Mouse (Mus musculus) liver, embryonic 12.5 days (tissue): Measurements from ENCODE around the gene Cdkl4. TPM values are rescaled to one million over a fixed set of nuclear protein-coding genes. Genes with fewer than 3 reads are reported as not detected.
"Not testable (repeated sequence)": the region's sequence is repeated elsewhere in the genome, so short reads cannot be mapped to it uniquely, and the experiment has no call there.

Experiments
- ATAC-seq: fragments of 200-750 bp; cut with Nextera tagmentation; 2 replicates; pipeline ENCODE4 v1.8.0; 2017; ENCODE audit warnings: moderate number of reproducible peaks, mild to moderate bottlenecking, moderate library complexity
- H3K27ac ChIP-seq: fragments of 300-500 bp; sonication (generic); 2 replicates; pipeline ENCODE4 v1.5.1; 2016; ENCODE audit warnings: mild to moderate bottlenecking
- H3K27me3 ChIP-seq: fragments of 300-500 bp; sonication (generic); replicated peaks from 2 replicates; pipeline ENCODE4 v1.6.1; 2016; ENCODE audit warnings: mild to moderate bottlenecking, moderate library complexity
- H3K36me3 ChIP-seq: fragments of 300-500 bp; sonication (generic); 2 replicates; pipeline ENCODE4 v1.6.1; 2016; ENCODE audit warnings: mild to moderate bottlenecking, moderate library complexity
- H3K4me1 ChIP-seq: fragments of 300-500 bp; sonication (generic); 2 replicates; pipeline ENCODE4 v1.6.1; 2016
- H3K4me2 ChIP-seq: fragments of 300-500 bp; sonication (generic); 2 replicates; pipeline ENCODE4 v1.6.1; 2016; ENCODE audit warnings: mild to moderate bottlenecking, moderate library complexity
- H3K4me3 ChIP-seq: fragments of 300-500 bp; sonication (generic); 2 replicates; pipeline ENCODE4 v1.5.1; 2016; ENCODE audit warnings: mild to moderate bottlenecking, moderate library complexity
- H3K9ac ChIP-seq: fragments of 300-500 bp; sonication (generic); 2 replicates; pipeline ENCODE4 v1.6.1; 2016; ENCODE audit warnings: mild to moderate bottlenecking, moderate library complexity
- H3K9me3 ChIP-seq: fragments of 300-500 bp; sonication (generic); replicated peaks from 2 replicates; pipeline ENCODE4 v1.6.1; 2016; ENCODE audit warnings: mild to moderate bottlenecking, moderate library complexity
- WGBS: fragments of 180-500 bp; shearing (Covaris S2); methylation state at CpG from one replicate; pipeline ENCODE4 v1.1.7; 2016; ENCODE audit not compliant: insufficient replicate concordance; 5-methylcytosine and 5-hydroxymethylcytosine counted together
- polyA plus RNA-seq: library from polyadenylated mRNA; unstranded; fragments of >200 nt; fragmentation: Nextera tagmentation; extraction: Ambion mirVana; gene quantifications from 2 replicates; pipeline ENCODE4 v1.2.1, GENCODE M21; 2016

Cdkl4 gene
- polyA plus RNA-seq, 1 experiment from 2014 or later, result 0.32 TPM

GRCm38 (mm10) chr17:80578041-80578440 is 428 bp upstream of the Cdkl4 start:
- no peaks in the 10 kb centered on the region for H3K9me3 ChIP-seq
- H3K9ac ChIP-seq, result no peak overlapping the region
- no peak overlapping the region for H3K4me2 ChIP-seq
- 0 out of 2 replicates have a peak, but pooled peaks cover 7% of the 10 kb centered on the region for H3K36me3 ChIP-seq
- H3K4me1 ChIP-seq, result peaks cover 9% of the 10 kb centered on the region
- ATAC-seq, result no peak
- H3K27me3 ChIP-seq, result peaks cover 14% of the 10 kb centered on the region; the same call in 1 of the 2 replicates
- no peak overlapping the region for H3K4me3 ChIP-seq
- H3K27ac ChIP-seq, result no peak overlapping the region
- WGBS, result 91% methylated on average over 1 of the region's 1 CpGs

GRCm38 (mm10) chr17:80577214-80577613 is 399 bp downstream of the Cdkl4 start:
- peak overlapping the region; percentile 44 for H3K4me3 ChIP-seq
- H3K27me3 ChIP-seq, result peaks cover 14% of the 10 kb centered on the region; the same call in 1 of the 2 replicates
- 0 out of 2 replicates have a peak, but pooled peaks cover 5% of the 10 kb centered on the region for H3K36me3 ChIP-seq
- 2% methylated on average over 30 of the region's 30 CpGs for whole genome bisulfite sequencing
- H3K9me3 ChIP-seq, result no peaks in the 10 kb centered on the region
- no peak overlapping the region for H3K27ac ChIP-seq
- 0 out of 2 replicates have a peak, but pooled peaks have one; percentile 5 for ATAC-seq
- H3K9ac ChIP-seq, result peak overlapping the region; percentile 28; the same call in 1 of the 2 replicates
- H3K4me1 ChIP-seq, result peaks cover 9% of the 10 kb centered on the region
- peak overlapping the region; percentile 77 for H3K4me2 ChIP-seq

GRCm38 (mm10) chr17:80575008-80575407 is 2.6 kb downstream of the Cdkl4 start:
- WGBS, result 45% methylated on average over 7 of the region's 7 CpGs
- no peak for ATAC-seq
- Histone ChIP-seq H3K36me3 (no peaks in the 10 kb centered on the region), H3K27me3 (peaks cover 14% of the 10 kb centered on the region; the same call in 1 of the 2 replicates), H3K9ac (no peak overlapping the region), H3K4me2 (no peak overlapping the region), H3K4me3 (no peak overlapping the region), H3K4me1 (peaks cover 9% of the 10 kb centered on the region), H3K27ac (no peak overlapping the region), H3K9me3 (no peaks in the 10 kb centered on the region)

DNA sequence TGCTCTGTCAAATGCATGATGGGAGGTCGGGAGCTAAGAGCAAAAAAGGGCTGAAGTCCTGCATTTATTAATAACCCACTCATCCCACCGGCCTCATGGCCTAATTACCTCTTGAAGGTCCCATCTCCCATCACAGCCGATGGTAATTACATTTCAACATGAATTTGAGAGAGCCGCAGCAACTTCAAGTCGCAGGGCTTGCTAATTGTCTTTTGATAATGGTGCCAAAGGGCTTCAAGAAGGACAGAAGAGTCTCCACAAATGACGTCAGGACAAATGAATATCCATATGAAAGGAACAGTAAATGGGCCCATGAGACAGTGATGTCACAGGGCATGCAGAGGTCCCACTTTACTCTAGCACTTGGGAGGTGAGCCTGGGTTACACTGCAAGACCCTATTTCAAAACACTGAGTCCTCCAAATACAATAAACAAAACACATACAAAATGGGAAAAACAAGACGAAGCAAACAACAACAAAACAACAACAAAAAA is 3.1 kb downstream of the Cdkl4 start:
- peaks cover 14% of the 10 kb centered on the region; the same call in 1 of the 2 replicates for H3K27me3 ChIP-seq
- H3K9me3 ChIP-seq, result no peaks in the 10 kb centered on the region
- no peak overlapping the region for H3K9ac ChIP-seq
- ATAC-seq, result no peak
- no peak overlapping the region for H3K4me3 ChIP-seq
- no peak overlapping the region for H3K4me2 ChIP-seq
- H3K27ac ChIP-seq, result no peak overlapping the region
- H3K36me3 ChIP-seq, result no peaks in the 10 kb centered on the region
- 66% methylated on average over 7 of the region's 7 CpGs for WGBS
- H3K4me1 ChIP-seq, result peaks cover 9% of the 10 kb centered on the region

- H3K27ac ChIP-seq, result no peak overlapping the region
- H3K9me3 ChIP-seq, result no peaks in the 10 kb centered on the region
- ATAC-seq, result no peak
- WGBS, result 87% methylated on average over 13 of the region's 13 CpGs
- H3K4me1 ChIP-seq, result peaks cover 5% of the 10 kb centered on the region
- no peaks in the 10 kb centered on the region for H3K36me3 ChIP-seq
- H3K27me3 ChIP-seq, result peaks cover 9% of the 10 kb centered on the region; the same call in 1 of the 2 replicates
- H3K9ac ChIP-seq, result no peak overlapping the region
- no peak overlapping the region for H3K4me2 ChIP-seq
- no peak overlapping the region for H3K4me3 ChIP-seq
Observed at GRCm38 (mm10) chr17:80572187-80572935, 5.3 kb downstream of the Cdkl4 start.

GRCm38 (mm10) chr17:80571460-80571859 is 6.2 kb downstream of the Cdkl4 start:
- Histone ChIP-seq H3K9ac (no peak overlapping the region), H3K36me3 (no peaks in the 10 kb centered on the region), H3K9me3 (0 out of 2 replicates have a peak, but pooled peaks cover 1% of the 10 kb centered on the region), H3K27ac (no peak overlapping the region), H3K4me2 (no peak overlapping the region), H3K4me1 (no peaks in the 10 kb centered on the region), H3K27me3 (peaks cover under 1% of the 10 kb centered on the region; the same call in 1 of the 2 replicates), H3K4me3 (no peak overlapping the region)
- ATAC-seq, result no peak
- 68% methylated on average over 4 of the region's 4 CpGs for WGBS

DNA sequence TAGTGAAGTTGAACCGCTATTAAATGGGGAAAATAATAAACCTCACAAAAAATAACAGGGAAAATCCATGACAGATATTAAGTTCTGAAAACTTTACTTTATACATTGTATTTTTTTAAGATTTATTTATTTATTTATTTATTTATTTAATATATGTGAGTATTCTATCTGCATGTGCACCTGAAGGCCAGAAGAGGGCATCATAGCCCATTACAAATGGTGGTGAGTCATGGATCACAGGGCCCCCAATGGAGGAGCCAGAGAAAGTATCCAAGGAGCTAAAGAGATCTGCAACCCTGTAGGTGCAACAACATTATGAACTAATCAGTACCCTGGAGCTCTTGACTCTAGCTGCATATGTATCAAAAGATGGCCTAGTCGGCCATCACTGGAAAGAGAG is 7.9 kb downstream of the Cdkl4 start:
- ATAC-seq, H3K4me2 ChIP-seq, H3K9ac ChIP-seq, H3K4me1 ChIP-seq, H3K27me3 ChIP-seq, H3K36me3 ChIP-seq, H3K27ac ChIP-seq, H3K4me3 ChIP-seq: not testable (repeated sequence)
- H3K9me3 ChIP-seq, result 0 out of 2 replicates have a peak, but pooled peaks cover 11% of the 10 kb centered on the region
- 71% methylated on average over 2 of the region's 2 CpGs for WGBS

GRCm38 (mm10) chr17:80568842-80569601 is 8.6 kb downstream of the Cdkl4 start:
- no peak overlapping the region for H3K9ac ChIP-seq
- no peak overlapping the region for H3K4me2 ChIP-seq
- 79% methylated on average over 6 of the region's 6 CpGs for WGBS
- no peak for ATAC-seq
- no peak overlapping the region for H3K4me3 ChIP-seq
- no peaks in the 10 kb centered on the region for H3K4me1 ChIP-seq
- no peaks in the 10 kb centered on the region for H3K27me3 ChIP-seq
- no peak overlapping the region for H3K27ac ChIP-seq
- no peaks in the 10 kb centered on the region for H3K36me3 ChIP-seq
- 0 out of 2 replicates have a peak, but pooled peaks cover 11% of the 10 kb centered on the region for H3K9me3 ChIP-seq

DNA sequence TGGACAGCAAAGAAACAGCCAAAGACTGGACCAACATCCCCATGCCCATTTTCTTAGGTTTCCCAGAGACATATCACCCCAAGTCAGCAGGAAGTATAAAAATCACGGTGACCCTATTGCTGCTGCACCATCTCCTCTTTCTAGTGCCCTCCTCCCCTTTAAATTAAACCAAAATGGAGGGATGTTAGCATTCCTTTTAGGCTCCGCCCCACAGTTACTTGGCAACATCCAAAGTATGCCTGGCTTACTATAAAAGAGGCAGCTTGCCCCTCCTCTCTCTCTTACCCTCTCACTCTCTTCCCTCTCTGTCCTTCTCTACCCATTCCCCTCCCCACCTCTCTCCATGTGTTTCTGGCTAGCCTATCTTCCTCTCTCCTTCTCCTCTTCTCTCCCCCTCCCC is 9.2 kb downstream of the Cdkl4 start:
- no peak for ATAC-seq

GRCm38 (mm10) chr17:80564611-80564924 is 13.0 kb downstream of the Cdkl4 start:
- Histone ChIP-seq H3K9ac (no peak overlapping the region), H3K9me3 (0 out of 2 replicates have a peak, but pooled peaks cover 11% of the 10 kb centered on the region), H3K4me2 (peak overlapping the region; percentile 37; the same call in 1 of the 2 replicates), H3K4me3 (peak overlapping the region; percentile 21; the same call in 1 of the 2 replicates), H3K4me1 (no peaks in the 10 kb centered on the region), H3K27ac (peak overlapping the region; percentile 14; the same call in 1 of the 2 replicates), H3K27me3 (no peaks in the 10 kb centered on the region), H3K36me3 (no peaks in the 10 kb centered on the region)
- 29% methylated on average over 3 of the region's 3 CpGs for WGBS
- no peak for ATAC-seq

More for the DNA sequence above, 9.2 kb downstream of the Cdkl4 start:
- Histone ChIP-seq H3K9me3 (0 out of 2 replicates have a peak, but pooled peaks cover 11% of the 10 kb centered on the region), H3K4me3 (no peak overlapping the region), H3K27me3 (no peaks in the 10 kb centered on the region), H3K9ac (no peak overlapping the region), H3K36me3 (no peaks in the 10 kb centered on the region), H3K27ac (no peak overlapping the region), H3K4me1 (no peaks in the 10 kb centered on the region), H3K4me2 (no peak overlapping the region)
- 53% methylated on average over 2 of the region's 2 CpGs for WGBS

GRCm38 (mm10) chr17:80563762-80564610 is 13.6 kb downstream of the Cdkl4 start:
- not testable (repeated sequence) for H3K9ac ChIP-seq, ATAC-seq, H3K36me3 ChIP-seq, H3K4me1 ChIP-seq, H3K27me3 ChIP-seq
- WGBS, result 76% methylated on average over 27 of the region's 27 CpGs
- H3K27ac ChIP-seq, result peak overlapping the region; percentile 14; the same call in 1 of the 2 replicates
- H3K9me3 ChIP-seq, result 0 out of 2 replicates have a peak, but pooled peaks cover 11% of the 10 kb centered on the region
- H3K4me2 ChIP-seq, result peak overlapping the region; percentile 37; the same call in 1 of the 2 replicates
- peak overlapping the region; percentile 21 for H3K4me3 ChIP-seq
